Mouse (Mus musculus) layer of hippocampus, postnatal 14 days (tissue): ENCODE data around the gene Ankra2. TPM values are rescaled to one million over a fixed set of nuclear protein-coding genes. Genes with fewer than 3 reads are reported as not detected.

Experiments
- DNase-seq, 2 experiments: peaks; one replicate each; pipeline ENCODE4 v3.0.0; 2021 to 2022; ENCODE audit warnings: low spot score in 2 of 2, mixed read lengths in 1 of 2
- long read RNA-seq, 2 experiments: library from polyadenylated mRNA; stranded (forward); transcript quantifications; one replicate each; pipeline ENCODE4 v2.0.0; 2021
- total RNA-seq, 2 experiments: library from RNA; stranded (reverse); gene quantifications; 2 replicates each; pipeline ENCODE4 v1.2.3; 2021

Gene Ankra2
- total RNA-seq, result 10 to 100 TPM; 48.6 to 49.0 TPM
- long read RNA-seq, experiment 1, transcript Ankra2-201 (9 exons, 1,755 nt), result major isoform, 27 of 58 reads
- long read RNA-seq, experiment 1, transcript Ankra2-208 (8 exons, 1,476 nt), result minor isoform, 7 of 58 reads
- long read RNA-seq, experiment 1, partial matches to known transcripts, result 11 of 58 reads
- long read RNA-seq, experiment 1, other reads (novel, unspliced or antisense), result 11 of 58 reads
- long read RNA-seq, experiment 2, transcript Ankra2-208 (8 exons, 1,476 nt), result minor isoform, 9 of 77 reads
- long read RNA-seq, experiment 2, transcript Ankra2-201 (9 exons, 1,755 nt), result major isoform, 40 of 77 reads
- long read RNA-seq, experiment 2, partial matches to known transcripts, result 10 of 77 reads
- long read RNA-seq, experiment 2, other reads (novel, unspliced or antisense), result 9 of 77 reads

GRCm38 (mm10) chr13:98262636-98263457, at the start of gene Ankra2, which contains the start of gene Utp15:
TSS of gene Ankra2 (plus strand) at chr13:98263074.
TSS of gene Utp15 (minus strand) at chr13:98263041.
- DNase-seq, result peak; percentile 97 to 98

DNA sequence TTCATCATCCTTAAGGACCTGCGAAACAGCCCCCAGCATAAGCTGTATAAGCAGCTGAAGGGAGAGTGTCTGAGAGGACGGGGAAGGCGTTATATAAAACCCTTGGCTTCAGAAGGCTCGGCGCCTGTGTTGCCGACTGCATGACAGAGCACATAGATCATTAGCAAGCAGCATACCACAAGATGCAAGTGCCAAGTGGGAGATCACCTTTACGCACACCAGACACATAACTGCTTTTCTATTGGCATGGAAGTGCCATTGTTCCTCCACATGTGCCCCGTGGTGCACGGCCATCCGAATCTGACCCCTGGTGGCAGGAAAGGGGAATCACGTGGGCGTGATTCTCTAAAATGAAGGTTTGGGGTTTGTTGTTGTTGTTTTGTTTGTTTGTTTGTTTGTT, 40.0 kb upstream of the Ankra2 start:
- no peak for DNase-seq

GRCm38 (mm10) chr13:98226225-98226624, 36.6 kb upstream of the Ankra2 start:
- no peak for DNase-seq

GRCm38 (mm10) chr13:98230511-98230910, 32.4 kb upstream of the Ankra2 start:
- no peak for DNase-seq

DNA sequence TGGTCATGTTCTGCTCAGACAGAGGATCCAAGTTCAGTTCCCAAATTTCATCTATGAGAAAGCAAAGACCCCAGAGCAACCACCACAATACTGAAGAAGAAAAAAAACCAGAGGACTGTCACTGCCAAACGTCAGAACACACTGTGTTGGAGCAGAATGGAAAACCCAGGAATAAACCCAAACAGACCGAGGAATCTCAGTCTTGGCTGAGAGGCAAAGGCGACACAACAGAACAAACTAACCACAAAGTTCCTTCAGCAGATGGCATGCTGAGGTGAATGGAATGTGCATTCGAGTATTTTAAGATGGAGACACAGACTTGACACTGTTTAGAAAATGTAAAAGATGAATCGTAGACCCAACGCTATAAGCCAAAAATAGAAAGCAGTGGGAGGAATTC, 27.4 kb upstream of the Ankra2 start:
- peak in 1 of 2 experiments; percentile 45 for DNase-seq

DNA sequence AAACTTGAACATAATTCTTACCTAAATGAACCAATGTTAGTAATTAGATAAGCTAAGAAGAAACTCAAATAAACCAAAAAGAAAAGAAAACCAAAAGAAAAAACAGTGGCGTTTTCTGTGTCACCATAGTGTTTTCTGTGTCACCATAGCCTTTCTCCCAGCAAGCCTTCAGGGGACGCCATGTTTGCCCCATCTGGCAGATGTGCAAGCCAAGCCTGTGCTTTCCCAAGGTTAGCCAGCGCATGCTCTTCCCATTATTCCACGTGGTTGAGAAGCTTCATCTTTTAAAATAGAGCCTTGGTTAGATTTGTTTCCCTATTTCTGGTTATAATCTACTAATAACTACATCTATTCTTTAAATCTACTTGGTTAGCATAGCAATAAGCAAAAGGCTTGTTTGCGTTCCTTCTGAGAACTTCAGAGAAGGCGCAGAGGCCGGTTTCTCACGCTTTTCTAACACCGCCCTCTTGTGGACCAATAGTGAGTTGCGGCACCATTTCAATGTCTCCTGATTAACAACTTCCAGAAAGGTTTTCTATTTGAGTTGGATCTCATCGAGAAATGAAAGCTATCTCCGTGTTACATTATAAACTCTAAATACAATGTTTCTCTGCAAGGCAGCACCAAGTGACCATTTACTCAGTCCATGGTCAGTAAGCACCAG, 22.8 kb upstream of the Ankra2 start:
- DNase-seq, result peak; percentile 79 to 89

- no peak for DNase-seq
These were observed 21.2 kb upstream of the Ankra2 start for GRCm38 (mm10) chr13:98241531-98242282.

DNA sequence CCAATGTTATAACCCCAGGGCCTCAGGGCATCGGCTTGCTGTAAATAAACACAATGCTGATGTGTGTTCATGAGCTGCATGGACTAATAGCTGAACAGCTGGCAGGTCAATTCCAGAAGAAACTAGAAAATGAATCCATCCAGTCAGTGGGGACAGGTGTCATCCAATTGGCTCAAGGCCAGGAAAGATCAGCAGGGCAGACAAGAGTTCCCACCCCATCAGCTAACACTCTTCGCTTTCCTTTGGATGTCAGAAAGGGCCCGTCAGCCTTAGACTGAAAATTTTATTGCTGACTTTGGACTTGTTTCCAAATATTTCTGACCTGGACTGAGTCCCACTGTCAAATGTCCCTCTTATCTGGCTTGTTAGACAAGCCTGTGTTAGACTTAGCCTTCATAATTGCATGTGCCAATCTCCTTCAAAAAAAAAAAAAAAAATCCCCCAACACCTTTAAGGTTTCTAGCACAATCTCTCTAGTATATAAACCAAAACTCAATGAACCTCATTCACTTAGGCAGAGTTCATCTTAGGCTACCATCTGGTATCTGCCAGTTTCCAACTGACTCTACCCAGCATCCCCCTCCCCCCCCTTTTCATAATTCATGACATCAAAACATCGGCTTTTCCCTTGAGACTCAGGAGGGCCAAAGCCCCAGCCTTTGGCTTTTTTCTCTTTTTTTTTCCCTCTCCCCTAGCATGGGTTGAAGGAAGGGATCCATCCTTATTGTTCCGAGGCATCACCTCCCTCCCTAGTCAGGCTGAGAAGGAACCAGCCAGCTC, 18.1 kb upstream of the Ankra2 start:
- DNase-seq, result no peak

GRCm38 (mm10) chr13:98245386-98245785, 17.5 kb upstream of the Ankra2 start:
- DNase-seq, result no peak

DNA sequence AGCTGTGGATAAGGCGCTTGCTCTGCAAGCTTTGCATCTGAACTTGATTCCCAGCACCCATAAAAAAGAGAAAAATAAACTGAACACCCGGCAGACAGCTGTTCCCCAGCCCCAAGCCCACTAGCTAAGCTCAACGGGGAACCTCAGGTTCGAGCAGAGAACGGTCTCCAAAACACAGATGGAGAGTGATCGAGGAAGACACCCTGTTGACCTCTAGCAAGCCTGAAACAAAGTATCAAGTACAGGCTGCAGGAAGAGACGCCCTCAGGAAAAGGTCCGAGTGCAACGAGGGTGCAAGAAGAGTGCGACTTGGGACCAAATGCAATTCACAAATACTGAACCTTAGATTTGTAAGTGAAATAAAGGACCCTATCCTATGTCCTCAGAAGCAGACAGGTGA, 13.3 kb upstream of the Ankra2 start:
- no peak for DNase-seq

- peak; percentile 53 to 76 for DNase-seq
These were observed 8.0 kb upstream of the Ankra2 start for GRCm38 (mm10) chr13:98254921-98255320.

GRCm38 (mm10) chr13:98263458-98263987, 649 bp downstream of the Ankra2 start:
- no peak for DNase-seq

DNA sequence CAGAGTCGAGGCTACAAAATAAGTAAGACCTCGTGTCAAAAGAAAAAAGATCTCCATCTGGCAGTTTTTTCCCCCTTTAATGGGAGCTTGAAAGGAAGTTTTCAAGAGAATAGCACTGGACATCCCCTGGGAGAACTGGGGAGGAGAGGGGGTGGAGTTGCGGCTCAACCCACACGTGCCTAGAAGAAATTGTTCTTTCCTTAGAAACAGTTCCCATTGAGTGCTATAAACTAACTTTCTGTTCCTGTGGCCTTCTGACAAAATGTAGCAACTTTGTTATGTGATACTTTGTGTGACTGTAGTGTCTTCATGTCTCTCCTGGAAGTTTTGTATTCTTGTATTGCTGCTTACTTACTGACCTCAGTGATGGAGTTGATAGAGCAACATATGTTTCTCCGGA, 1.2 kb downstream of the Ankra2 start:
- no peak for DNase-seq

- DNase-seq, result no peak
These were observed 11.1 kb downstream of the Ankra2 start for GRCm38 (mm10) chr13:98274023-98274422.

DNA sequence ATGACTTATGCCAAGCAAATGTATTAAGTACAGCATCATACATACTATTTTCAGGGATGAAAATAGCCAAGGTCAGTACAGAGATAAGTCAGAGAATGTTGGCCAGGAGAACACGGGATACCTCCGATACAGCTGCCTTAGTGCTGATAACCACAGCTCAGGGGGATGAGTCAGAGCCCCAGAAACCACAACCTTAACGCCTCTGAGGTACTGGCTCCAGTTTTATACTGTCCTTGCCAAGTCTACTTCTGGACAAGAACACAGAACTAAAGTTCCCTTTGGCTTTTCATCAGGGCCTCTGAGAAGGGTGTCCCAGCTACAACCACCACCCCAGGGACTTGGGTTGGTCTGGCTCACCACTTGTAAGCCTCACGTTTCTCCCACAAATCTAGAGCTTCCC, 12.8 kb downstream of the Ankra2 start:
- no peak for DNase-seq

DNA sequence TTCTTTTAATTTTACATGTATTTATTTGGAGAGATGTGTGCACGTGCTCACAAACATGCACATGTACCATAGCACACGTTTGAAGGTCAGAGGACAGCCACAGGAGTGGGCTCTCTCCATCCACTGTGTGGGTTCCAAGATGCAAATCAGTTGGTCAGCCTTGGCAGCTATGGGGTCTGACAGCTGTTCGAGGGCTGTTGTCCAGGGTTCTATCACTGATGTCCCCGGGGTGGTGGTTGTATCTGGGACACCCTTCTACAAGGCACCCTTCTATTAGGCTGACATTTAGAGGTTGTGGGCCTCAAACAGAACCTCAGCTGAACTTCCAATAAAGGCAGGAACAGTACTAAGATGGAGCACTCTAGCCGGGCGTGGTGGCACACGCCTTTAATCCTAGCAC, 13.4 kb downstream of the Ankra2 start:
- DNase-seq, result no peak

GRCm38 (mm10) chr13:98277501-98277900, 14.6 kb downstream of the Ankra2 start:
- DNase-seq, result no peak

GRCm38 (mm10) chr13:98279686-98280085, 16.8 kb downstream of the Ankra2 start, which contains the start of gene Gm21976:
TSS of gene Gm21976 (plus strand) at chr13:98279887.
- no peak for DNase-seq

DNA sequence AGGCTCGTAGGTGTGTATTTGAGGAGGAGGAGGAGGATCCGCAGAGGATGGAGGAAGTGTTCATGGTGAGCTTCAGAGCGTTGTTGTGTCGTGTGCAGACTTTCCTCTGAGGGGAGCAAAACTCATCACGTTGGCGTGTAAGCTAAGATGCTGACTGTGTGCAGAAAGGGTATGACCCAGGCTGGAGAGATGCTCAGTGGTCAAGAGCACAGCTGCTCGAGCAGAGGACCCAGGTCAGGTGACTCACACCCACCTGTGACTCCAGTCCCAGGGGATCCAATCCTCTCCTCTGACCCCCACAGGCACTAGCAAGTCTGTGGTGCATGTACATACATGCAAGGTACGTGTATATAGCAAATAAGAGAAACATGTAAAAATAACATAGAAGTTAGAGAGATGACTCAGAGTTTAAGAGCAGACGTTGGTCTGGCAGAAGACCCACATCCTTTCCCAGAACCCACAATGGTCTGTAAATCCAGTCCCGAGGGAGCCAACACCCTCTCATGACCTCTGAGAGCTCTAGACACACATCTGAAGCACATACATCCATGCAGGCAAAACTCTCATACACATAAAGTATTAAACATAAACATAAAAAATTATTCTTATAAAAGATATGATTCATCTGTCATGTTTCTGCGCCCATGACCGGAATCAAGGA, 18.2 kb downstream of the Ankra2 start:
- DNase-seq, result no peak
